Mouse (Mus musculus) heart, embryonic 14.5 days (tissue): ENCODE measurements around the gene Pdcd1lg2. TPM values are rescaled to one million over a fixed set of nuclear protein-coding genes. Genes with fewer than 3 reads are reported as not detected.

ENCODE experiments used
- ATAC-seq: fragments of 200-750 bp; cut with Nextera tagmentation; 2 replicates; pipeline ENCODE4 v1.8.0; 2017; ENCODE audit warnings: low read depth, moderate TSS enrichment; ENCODE audit not compliant: insufficient number of reproducible peaks, insufficient read depth, low FRiP score
- H3K27ac ChIP-seq, 2 experiments: fragments of 200-500 bp in 1 of 2; fragments of 300-500 bp in 1 of 2; sonication (generic) in 1 of 2; replicated peaks in 1 of 2; 2 replicates each; pipeline ENCODE4 v1.5.1; 2012 to 2014; ENCODE audit warnings: low read depth in 2 of 2, low read length in 2 of 2, control low read depth in 1 of 2, mild to moderate bottlenecking in 1 of 2, mixed read lengths in 1 of 2; ENCODE audit not compliant: control insufficient read depth in 1 of 2, insufficient read depth in 1 of 2
- H3K27me3 ChIP-seq: fragments of 300-500 bp; sonication (generic); 2 replicates; pipeline ENCODE4 v1.6.1; 2014; ENCODE audit warnings: mild to moderate bottlenecking, low read length, control low read depth; ENCODE audit not compliant: control insufficient read depth, insufficient read depth
- H3K36me3 ChIP-seq: fragments of 300-500 bp; sonication (generic); 2 replicates; pipeline ENCODE4 v1.6.1; 2014; ENCODE audit warnings: mild to moderate bottlenecking, control low read depth, low read length, mixed read lengths; ENCODE audit not compliant: control insufficient read depth, insufficient read depth
- H3K4me1 ChIP-seq, 2 experiments: fragments of 200-500 bp in 1 of 2; fragments of 300-500 bp in 1 of 2; sonication (generic) in 1 of 2; 2 replicates each; pipeline ENCODE4 v1.6.1; 2012 to 2014; ENCODE audit warnings: low read length in 2 of 2, control low read depth in 1 of 2, mixed read lengths in 1 of 2; ENCODE audit not compliant: control insufficient read depth in 2 of 2, insufficient read depth in 2 of 2
- H3K4me2 ChIP-seq: fragments of 300-500 bp; sonication (generic); 2 replicates; pipeline ENCODE4 v1.6.1; 2014; ENCODE audit warnings: mild to moderate bottlenecking, low read length
- H3K4me3 ChIP-seq, 2 experiments: fragments of 200-500 bp in 1 of 2; fragments of 300-500 bp in 1 of 2; sonication (generic) in 1 of 2; 2 replicates each; pipeline ENCODE4 v1.5.1; 2012 to 2014; ENCODE audit warnings: low read length in 2 of 2, mild to moderate bottlenecking in 2 of 2, control low read depth in 1 of 2, low read depth in 1 of 2, moderate library complexity in 1 of 2; ENCODE audit not compliant: control insufficient read depth in 1 of 2, insufficient read depth in 1 of 2
- H3K9ac ChIP-seq: fragments of 300-500 bp; sonication (generic); 2 replicates; pipeline ENCODE4 v1.6.1; 2014; ENCODE audit warnings: mild to moderate bottlenecking, low read length
- H3K9me3 ChIP-seq: fragments of 300-500 bp; sonication (generic); 2 replicates; pipeline ENCODE4 v1.6.1; 2016; ENCODE audit warnings: low read length, control low read depth; ENCODE audit not compliant: control insufficient read depth
- WGBS: fragments of 180-500 bp; shearing (Covaris S2); extraction: QIAGEN DNeasy Blood & Tissue Kit; methylation state at CpG from one replicate; pipeline ENCODE4 v1.1.7; 2014; 5-methylcytosine and 5-hydroxymethylcytosine counted together
- polyA plus RNA-seq: library from polyadenylated mRNA; unstranded; fragments of >200 nt; fragmentation: Nextera tagmentation; extraction: Ambion mirVana; gene quantifications from 2 replicates; pipeline ENCODE4 v1.2.1, GENCODE M21; 2014

The Pdcd1lg2 gene
- polyA plus RNA-seq, 1 experiment from 2014 or later: not detected

DNA sequence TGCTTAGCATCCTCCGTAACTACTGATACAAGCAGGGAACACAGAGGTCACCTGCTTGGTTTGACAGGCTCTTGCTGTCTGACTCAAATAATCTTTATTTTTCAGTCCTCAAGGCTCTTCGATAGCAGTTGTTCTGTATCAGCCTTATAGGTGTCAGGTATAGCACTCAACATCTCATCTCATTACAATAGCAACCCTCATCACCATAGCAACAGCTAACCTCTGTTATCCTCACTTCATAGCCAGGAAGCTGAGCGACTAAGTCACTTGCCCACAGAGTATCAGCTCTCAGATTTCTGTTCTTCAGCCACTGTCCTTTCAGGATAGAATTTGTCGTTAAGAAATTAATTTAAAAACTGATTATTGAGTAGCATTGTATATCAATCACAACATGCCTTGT lies 24.9 kb upstream of the Pdcd1lg2 start:
- Histone ChIP-seq H3K4me2 (no peak overlapping the region), H3K4me3 (no peak overlapping the region), H3K36me3 (no peaks in the 10 kb centered on the region), H3K9me3 (no peaks in the 10 kb centered on the region), H3K9ac (no peak overlapping the region), H3K27me3 (no peaks in the 10 kb centered on the region), H3K27ac (no peak overlapping the region), H3K4me1 (no peaks in the 10 kb centered on the region)
- 74% methylated on average over 4 of the region's 4 CpGs for WGBS
- ATAC-seq: no peak

DNA sequence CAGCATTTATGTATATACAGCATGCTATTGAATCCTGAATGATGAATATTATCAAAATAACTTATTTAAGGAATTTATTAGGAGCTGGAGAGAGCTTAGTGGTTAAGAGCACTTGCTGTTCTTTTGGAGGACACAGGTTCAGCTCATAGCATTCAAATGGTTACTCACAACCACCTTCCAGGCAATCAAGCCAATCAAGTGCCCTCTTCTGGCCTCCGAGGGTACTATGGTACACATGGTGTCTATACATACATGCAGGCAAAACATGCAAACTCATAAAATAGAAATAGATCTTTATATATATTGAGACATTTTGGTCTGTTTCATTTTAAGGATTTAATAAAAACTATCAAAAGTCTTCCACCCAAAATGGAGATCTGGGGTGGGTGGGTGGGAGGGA lies 21.9 kb upstream of the Pdcd1lg2 start:
- H3K4me3 ChIP-seq: no peak overlapping the region
- no peaks in the 10 kb centered on the region for H3K9me3 ChIP-seq
- no peak overlapping the region for H3K4me2 ChIP-seq
- no peak overlapping the region for H3K9ac ChIP-seq
- no peak for ATAC-seq
- no peaks in the 10 kb centered on the region for H3K4me1 ChIP-seq
- H3K27ac ChIP-seq: no peak overlapping the region
- H3K36me3 ChIP-seq: no peaks in the 10 kb centered on the region
- WGBS: 80% methylated on average over 1 of the region's 1 CpGs
- H3K27me3 ChIP-seq: no peaks in the 10 kb centered on the region

DNA sequence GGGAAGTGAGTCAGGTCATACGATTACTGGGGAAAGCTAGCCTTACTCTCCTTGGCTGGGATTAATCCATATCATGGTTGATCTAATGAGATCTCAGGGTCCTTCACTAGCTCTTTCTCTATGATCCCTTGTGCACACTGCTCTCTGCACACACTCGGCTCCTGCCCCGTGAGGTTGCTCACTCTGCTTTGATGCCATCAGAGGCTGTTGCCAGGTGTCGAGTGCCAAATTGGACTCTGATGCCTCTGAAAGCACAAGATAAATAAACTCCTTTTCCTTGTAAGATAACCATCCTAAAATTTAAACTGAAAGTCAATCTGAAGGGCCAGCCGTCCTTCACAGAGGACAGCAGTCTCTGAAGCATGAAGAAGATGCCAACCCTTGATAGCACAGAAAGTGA lies 20.2 kb upstream of the Pdcd1lg2 start:
- Histone ChIP-seq H3K9ac (no peak overlapping the region), H3K27me3 (no peaks in the 10 kb centered on the region), H3K27ac (no peak overlapping the region), H3K4me2 (no peak overlapping the region), H3K9me3 (no peaks in the 10 kb centered on the region), H3K36me3 (no peaks in the 10 kb centered on the region), H3K4me3 (no peak overlapping the region), H3K4me1 (no peaks in the 10 kb centered on the region)
- no peak for ATAC-seq
- 59% methylated on average over 5 of the region's 5 CpGs for WGBS

GRCm38 (mm10) chr19:29391279-29391678 lies 19.4 kb upstream of the Pdcd1lg2 start:
- no peaks in the 10 kb centered on the region for H3K9me3 ChIP-seq
- no peaks in the 10 kb centered on the region for H3K4me1 ChIP-seq
- H3K4me3 ChIP-seq: no peak overlapping the region
- no peaks in the 10 kb centered on the region for H3K36me3 ChIP-seq
- ATAC-seq: no peak
- H3K27me3 ChIP-seq: no peaks in the 10 kb centered on the region
- H3K9ac ChIP-seq: no peak overlapping the region
- H3K4me2 ChIP-seq: no peak overlapping the region
- 58% methylated on average over 4 of the region's 4 CpGs for WGBS
- no peak overlapping the region for H3K27ac ChIP-seq

GRCm38 (mm10) chr19:29393333-29393732 lies 17.4 kb upstream of the Pdcd1lg2 start:
- no peaks in the 10 kb centered on the region for H3K4me1 ChIP-seq
- no peak overlapping the region for H3K9ac ChIP-seq
- no peak overlapping the region for H3K27ac ChIP-seq
- H3K4me2 ChIP-seq: no peak overlapping the region
- H3K9me3 ChIP-seq: 0 out of 2 replicates have a peak, but pooled peaks cover 5% of the 10 kb centered on the region
- ATAC-seq: no peak
- no peaks in the 10 kb centered on the region for H3K27me3 ChIP-seq
- WGBS: 86% methylated on average over 9 of the region's 9 CpGs
- no peaks in the 10 kb centered on the region for H3K36me3 ChIP-seq
- H3K4me3 ChIP-seq: no peak overlapping the region

DNA sequence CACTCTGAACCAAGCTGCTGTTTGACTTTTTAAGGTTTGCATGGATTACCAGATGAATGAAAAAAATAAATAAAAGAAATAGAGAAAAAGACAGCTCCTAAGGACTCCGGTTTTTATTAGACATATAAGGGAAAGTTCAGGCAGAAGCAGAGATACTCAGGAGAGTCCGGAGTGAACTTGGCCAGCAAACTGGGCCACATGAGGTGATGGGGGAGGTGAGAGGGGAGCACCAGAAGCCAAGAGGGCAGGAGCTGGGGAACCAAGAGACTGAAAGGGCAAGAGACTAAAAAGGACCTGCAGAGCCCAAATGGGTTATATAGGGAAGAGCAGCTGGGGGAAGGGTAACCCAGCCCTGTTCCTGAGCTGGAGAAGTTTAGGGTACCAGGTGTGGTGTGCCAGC lies 16.0 kb upstream of the Pdcd1lg2 start:
- Histone ChIP-seq H3K36me3 (no peaks in the 10 kb centered on the region), H3K27me3 (no peaks in the 10 kb centered on the region), H3K4me2 (no peak overlapping the region), H3K9me3 (0 out of 2 replicates have a peak, but pooled peaks cover 5% of the 10 kb centered on the region), H3K27ac (no peak overlapping the region), H3K9ac (no peak overlapping the region), H3K4me3 (no peak overlapping the region), H3K4me1 (no peaks in the 10 kb centered on the region)
- 92% methylated on average over 2 of the region's 2 CpGs for WGBS
- no peak for ATAC-seq

DNA sequence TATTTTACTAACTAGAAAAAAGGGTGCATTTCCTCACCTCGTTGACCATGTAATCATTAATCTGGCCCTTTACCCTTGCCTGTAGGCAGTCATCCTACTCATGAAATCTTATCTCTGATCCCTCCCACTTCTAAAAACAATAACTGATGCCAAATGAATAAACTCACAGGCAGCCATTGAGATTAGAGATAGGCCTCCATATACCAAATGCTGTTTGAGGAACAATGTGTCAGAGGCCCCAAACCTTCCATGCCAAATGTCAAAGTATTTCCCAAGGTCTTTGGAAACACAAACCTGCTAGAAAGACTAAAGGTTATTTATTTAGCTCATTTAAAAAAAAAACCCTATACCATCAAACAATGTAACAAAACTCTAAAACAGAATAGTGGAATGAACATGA lies 14.4 kb upstream of the Pdcd1lg2 start:
- 54% methylated on average over 1 of the region's 1 CpGs for WGBS
- Histone ChIP-seq H3K4me2 (no peak overlapping the region), H3K9ac (no peak overlapping the region), H3K4me3 (no peak overlapping the region), H3K36me3 (no peaks in the 10 kb centered on the region), H3K4me1 (no peaks in the 10 kb centered on the region), H3K9me3 (0 out of 2 replicates have a peak, but pooled peaks cover 5% of the 10 kb centered on the region), H3K27me3 (no peaks in the 10 kb centered on the region), H3K27ac (no peak overlapping the region)
- no peak for ATAC-seq

GRCm38 (mm10) chr19:29399786-29400185 lies 10.9 kb upstream of the Pdcd1lg2 start:
- ATAC-seq: no peak
- H3K9ac ChIP-seq: no peak overlapping the region
- no peak overlapping the region for H3K27ac ChIP-seq
- no peaks in the 10 kb centered on the region for H3K27me3 ChIP-seq
- H3K4me2 ChIP-seq: no peak overlapping the region
- H3K9me3 ChIP-seq: 0 out of 2 replicates have a peak, but pooled peaks cover 5% of the 10 kb centered on the region
- 88% methylated on average over 4 of the region's 4 CpGs for WGBS
- H3K4me1 ChIP-seq: 0 out of 4 replicates have a peak, but pooled peaks cover 0 to 1% of the 10 kb centered on the region in 2 experiments
- H3K4me3 ChIP-seq: no peak overlapping the region
- no peaks in the 10 kb centered on the region for H3K36me3 ChIP-seq
